Mouse (Mus musculus): ENCODE data around the gene Pde6b.

The Pde6b gene

DNA sequence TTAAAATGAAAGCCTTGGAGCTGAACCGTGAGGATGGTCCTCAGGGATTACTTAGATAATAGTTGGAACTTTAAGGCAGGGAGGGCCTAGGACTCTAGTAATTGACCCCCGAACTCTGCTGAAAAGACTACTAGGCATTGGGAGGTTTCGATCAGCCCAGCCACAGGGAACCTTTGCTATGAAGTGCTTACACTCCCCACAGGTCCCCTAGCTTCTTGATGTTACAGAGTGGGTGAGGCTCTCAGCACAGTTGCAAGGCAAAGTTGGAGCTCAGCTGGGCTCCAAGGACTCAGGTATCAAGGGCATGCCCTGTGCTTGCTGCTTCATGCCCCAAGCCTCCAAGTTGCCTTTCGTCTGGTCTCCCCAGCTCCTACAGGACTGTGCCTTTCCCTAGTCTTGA lies 74.3 kb downstream of the Pde6b start:
- DNase-seq (ENCODE audit: low spot score in 2 of 2): no peak

DNA sequence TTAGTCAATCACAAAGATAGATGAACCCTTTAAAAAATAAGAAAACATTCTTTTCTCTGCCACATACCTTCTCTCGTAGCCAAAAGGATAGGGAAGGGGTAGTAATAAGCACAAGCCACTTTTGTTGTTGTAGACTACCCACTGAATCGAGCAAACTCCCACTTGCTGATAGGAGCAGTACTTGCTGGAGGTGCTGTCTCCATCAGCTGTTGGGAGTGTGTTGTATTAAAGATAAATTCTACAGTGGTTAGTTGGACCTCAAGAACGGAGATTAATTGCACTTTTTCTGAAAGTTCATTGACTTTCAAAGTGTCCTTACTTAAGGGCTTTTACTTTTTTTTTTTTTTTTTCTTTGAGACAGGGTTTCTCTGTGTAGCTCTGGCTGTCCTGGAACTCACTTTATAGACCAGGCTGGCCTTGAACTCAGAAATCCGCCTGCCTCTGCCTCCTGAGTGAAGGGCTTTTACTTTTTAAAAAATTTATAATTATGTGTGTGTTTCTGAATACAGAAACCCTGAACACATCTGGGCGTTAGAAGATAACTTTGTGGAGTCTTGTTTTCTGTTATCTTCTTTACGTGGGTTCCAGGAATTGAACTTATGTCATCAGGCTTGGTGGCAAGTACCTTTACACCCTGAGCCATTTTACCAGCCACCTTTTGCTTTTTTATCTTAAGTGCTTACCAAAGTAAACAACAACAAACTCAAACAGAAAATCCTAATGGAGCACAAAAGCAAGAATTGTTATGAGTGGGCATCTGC lies 77.1 kb downstream of the Pde6b start:
- no peak for DNase-seq (ENCODE audit: low spot score in 2 of 2)

DNA sequence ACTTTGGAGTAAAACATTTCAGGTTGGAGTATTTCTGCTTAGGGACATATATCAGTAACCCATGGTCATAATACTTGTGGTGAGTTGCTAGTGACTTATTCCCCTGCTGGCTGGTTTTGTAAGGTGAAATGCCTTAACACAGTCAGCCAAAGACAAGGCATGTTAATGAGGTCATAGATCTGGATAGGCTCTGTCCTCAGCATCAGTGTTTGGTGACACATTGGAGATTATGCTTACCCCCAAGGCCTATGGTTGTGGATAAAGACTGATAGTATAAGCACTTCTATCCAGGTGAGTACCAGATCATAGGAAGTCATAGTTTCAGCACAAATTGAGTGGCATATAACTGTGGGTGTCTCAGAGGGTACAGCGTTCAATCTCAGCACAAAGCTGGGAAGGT lies 78.5 kb downstream of the Pde6b start:
- DNase-seq (ENCODE audit: low spot score in 2 of 2): no peak

DNA sequence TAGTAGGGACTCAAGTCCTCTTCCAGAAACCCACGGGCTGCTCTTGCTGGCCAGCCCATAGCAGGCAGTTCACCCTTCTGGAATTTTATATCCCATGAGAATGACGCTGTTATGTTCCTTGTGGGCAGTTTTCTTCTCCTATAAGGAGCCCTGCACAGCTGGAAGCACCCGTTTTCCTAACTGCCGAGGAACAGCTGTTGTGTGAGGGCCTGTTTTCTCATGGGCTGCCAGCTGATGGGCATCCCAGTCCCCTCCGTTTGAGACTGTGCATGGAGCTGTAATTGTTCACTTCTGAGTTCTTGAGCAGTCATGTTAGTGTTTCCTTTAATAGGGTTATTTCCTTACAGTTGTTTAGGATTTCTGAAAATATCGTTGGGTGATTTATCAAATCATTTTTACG lies 81.4 kb downstream of the Pde6b start:
- DNase-seq (ENCODE audit: low spot score in 2 of 2): no peak

DNA sequence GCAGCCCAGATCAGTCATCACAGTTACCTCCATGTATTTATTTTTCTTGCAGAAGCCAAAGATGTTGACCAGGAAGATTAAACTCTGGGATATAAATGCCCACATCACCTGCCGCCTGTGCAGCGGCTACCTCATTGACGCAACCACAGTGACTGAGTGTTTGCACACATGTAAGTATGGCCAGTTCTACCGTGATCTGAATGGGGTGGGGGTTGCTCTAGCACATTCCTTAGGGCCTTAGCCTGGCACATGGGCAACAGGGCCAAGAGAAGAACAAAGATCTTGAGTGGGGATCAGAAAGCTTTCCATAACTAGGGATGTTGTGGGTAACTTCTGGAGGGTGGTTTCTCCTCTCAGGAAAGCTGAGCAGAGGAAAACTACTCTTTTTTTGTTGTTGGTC lies 85.5 kb downstream of the Pde6b start:
- no peak for DNase-seq (ENCODE audit: low spot score in 2 of 2)

DNA sequence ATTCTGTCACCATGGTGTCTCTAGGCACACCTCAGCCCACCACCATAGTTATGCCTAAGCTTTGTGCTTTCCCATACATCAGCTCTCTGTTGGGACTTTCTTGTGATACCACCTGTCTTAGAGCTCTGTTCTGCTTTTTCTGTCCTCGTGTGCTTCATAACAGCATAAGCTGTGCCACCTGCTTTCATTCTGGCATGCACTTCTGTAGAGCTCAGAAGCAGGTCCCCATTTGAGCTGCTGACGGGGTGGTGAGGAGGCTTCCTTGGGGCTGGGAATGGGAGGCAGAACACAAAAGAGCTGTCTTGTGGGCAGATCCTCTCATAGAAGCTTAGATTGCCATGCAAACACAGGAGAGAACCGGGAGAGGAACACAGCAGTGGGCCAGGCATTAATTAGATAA lies 87.8 kb downstream of the Pde6b start:
- no peak for DNase-seq (ENCODE audit: low spot score in 2 of 2)
